Mouse (Mus musculus) embryonic fibroblast, embryonic 13.5 days (primary cell): ENCODE measurements around the gene Gm17349.

Experiments used
- CTCF ChIP-seq: IDR thresholded peaks from 2 replicates; pipeline ENCODE4 v1.5.1; 2011; ENCODE audit warnings: mild to moderate bottlenecking, control low read depth, low read length, moderate library complexity, borderline replicate concordance; ENCODE audit not compliant: insufficient read depth
- POLR2A ChIP-seq: IDR thresholded peaks from 2 replicates; pipeline ENCODE4 v1.6.1; 2011; ENCODE audit warnings: low read depth, mild to moderate bottlenecking, control low read depth, low read length, moderate library complexity

- TF ChIP-seq CTCF = no peak
- no peak for TF ChIP-seq POLR2A
Observed at GRCm38 (mm10) chr15:99754204-99754603, 48.9 kb upstream of the Gm17349 start.
